Mouse (Mus musculus) embryonic facial prominence, embryonic 11.5 days (tissue): ENCODE data around the gene Notch1. TPM values are rescaled to one million over a fixed set of nuclear protein-coding genes. Genes with fewer than 3 reads are reported as not detected.
A peak's percentile ranks its signal among the peaks of the same experiment; 100 is the strongest.

Experiments used
- ATAC-seq: fragments of 200-750 bp; cut with Nextera tagmentation; replicated peaks from 2 replicates; pipeline ENCODE4 v1.8.0; 2017; ENCODE audit warnings: low read depth; ENCODE audit not compliant: insufficient number of reproducible peaks, low FRiP score, low TSS enrichment
- DNase-seq: peaks from one replicate; pipeline ENCODE4 v3.0.0-alpha.2; 2015; ENCODE audit warnings: low spot score
- H3K27ac ChIP-seq: fragments of 300-500 bp; sonication (generic); replicated peaks from 2 replicates; pipeline ENCODE4 v1.5.1; 2014; ENCODE audit warnings: mild to moderate bottlenecking, low read depth, low read length, control low read depth
- H3K27me3 ChIP-seq: fragments of 300-500 bp; sonication (generic); 2 replicates; pipeline ENCODE4 v1.6.1; 2014; ENCODE audit warnings: mild to moderate bottlenecking, low read length, moderate library complexity, mixed read lengths; ENCODE audit not compliant: control insufficient read depth, insufficient read depth
- H3K36me3 ChIP-seq: fragments of 300-500 bp; sonication (generic); replicated peaks from 2 replicates; pipeline ENCODE4 v1.6.1; 2014; ENCODE audit warnings: low read depth, mild to moderate bottlenecking, low read length, moderate library complexity, mixed read lengths; ENCODE audit not compliant: control insufficient read depth, insufficient read depth
- H3K4me1 ChIP-seq: fragments of 300-500 bp; sonication (generic); 2 replicates; pipeline ENCODE4 v1.6.1; 2014; ENCODE audit warnings: low read length, mixed read lengths; ENCODE audit not compliant: control insufficient read depth, insufficient read depth
- H3K4me2 ChIP-seq: fragments of 300-500 bp; sonication (generic); 2 replicates; pipeline ENCODE4 v1.6.1; 2014; ENCODE audit warnings: low read depth, mild to moderate bottlenecking, control low read depth, low read length, moderate library complexity
- H3K4me3 ChIP-seq: fragments of 300-500 bp; sonication (generic); 2 replicates; pipeline ENCODE4 v1.5.1; 2014; ENCODE audit warnings: low read depth, low read length, control low read depth
- H3K9ac ChIP-seq: fragments of 300-500 bp; sonication (generic); replicated peaks from 2 replicates; pipeline ENCODE4 v1.6.1; 2014; ENCODE audit warnings: mild to moderate bottlenecking, control low read depth, low read length
- H3K9me3 ChIP-seq: fragments of 300-500 bp; sonication (generic); replicated peaks from 2 replicates; pipeline ENCODE4 v1.6.1; 2016; ENCODE audit warnings: mild to moderate bottlenecking, low read length, inconsistent platforms, mixed read lengths; ENCODE audit not compliant: control insufficient read depth
- WGBS: fragments of 180-500 bp; shearing (Covaris S2); extraction: QIAGEN DNeasy Blood & Tissue Kit; methylation state at CpG from one replicate; pipeline ENCODE4 v1.1.7; 2014; 5-methylcytosine and 5-hydroxymethylcytosine counted together
- polyA plus RNA-seq: library from polyadenylated mRNA; unstranded; fragments of >200 nt; fragmentation: Nextera tagmentation; extraction: Ambion mirVana; gene quantifications from 2 replicates; pipeline ENCODE4 v1.2.1, GENCODE M21; 2014

Notch1 gene
- polyA plus RNA-seq, 1 experiment from 2014 or later, result 17.2 TPM

DNA sequence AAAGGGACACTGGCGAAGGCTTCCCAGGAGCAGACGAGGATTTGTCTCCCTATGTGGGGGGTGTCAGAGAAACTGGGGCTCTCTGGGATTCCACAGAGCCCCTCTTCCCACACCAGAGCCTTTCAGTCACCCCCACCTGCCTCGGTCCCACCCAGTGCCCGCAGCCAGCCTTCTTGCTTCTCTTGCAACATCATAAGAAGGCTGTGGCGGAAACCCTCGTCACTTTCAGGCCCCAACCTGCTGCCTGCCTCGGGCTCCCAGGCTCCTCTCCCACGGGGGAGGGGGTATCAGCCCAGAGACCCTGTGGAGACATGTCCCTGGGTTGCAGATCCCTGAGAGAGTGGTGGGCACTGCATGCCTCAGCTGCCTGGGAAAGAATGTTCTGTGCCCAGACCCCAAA, 35.0 kb upstream of the Notch1 start:
- no peaks in the 10 kb centered on the region for H3K27me3 ChIP-seq

DNA sequence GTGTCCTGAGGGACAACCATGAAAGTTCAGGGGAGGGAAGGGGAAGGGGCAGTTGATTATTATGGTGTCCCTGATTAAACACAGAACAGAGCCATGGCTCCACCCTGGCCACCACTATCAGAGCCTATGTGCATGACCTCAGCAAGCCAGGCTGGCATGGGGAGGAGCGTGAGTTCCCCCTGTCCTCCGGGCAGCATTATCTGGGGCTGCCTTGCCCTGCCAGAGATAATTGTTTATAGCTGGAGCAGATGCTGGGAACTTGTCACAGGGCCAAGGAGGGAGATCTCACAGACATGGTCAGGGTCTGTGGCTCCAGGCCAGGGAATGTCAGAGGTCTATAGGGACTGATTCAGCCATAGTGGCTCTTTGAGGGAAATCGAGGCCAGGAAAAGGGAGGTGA, 34.3 kb upstream of the Notch1 start:
- DNase-seq (no peak), ATAC-seq (no peak)
- Histone ChIP-seq H3K4me1 (no peaks in the 10 kb centered on the region), H3K4me2 (no peak overlapping the region), H3K27ac (no peak overlapping the region), H3K4me3 (no peak overlapping the region), H3K9me3 (no peaks in the 10 kb centered on the region), H3K9ac (no peak overlapping the region), H3K27me3 (no peaks in the 10 kb centered on the region), H3K36me3 (no peaks in the 10 kb centered on the region)
- 84% methylated on average over 3 of the region's 3 CpGs for WGBS

More for the DNA sequence above, 35.0 kb upstream of the Notch1 start:
- DNase-seq (no peak), ATAC-seq (no peak)
- H3K9me3 ChIP-seq, result no peaks in the 10 kb centered on the region
- WGBS, result 72% methylated on average over 8 of the region's 8 CpGs
- no peak overlapping the region for H3K9ac ChIP-seq
- no peak overlapping the region for H3K4me3 ChIP-seq
- H3K4me1 ChIP-seq, result no peaks in the 10 kb centered on the region
- no peak overlapping the region for H3K27ac ChIP-seq
- H3K36me3 ChIP-seq, result no peaks in the 10 kb centered on the region
- no peak overlapping the region for H3K4me2 ChIP-seq

DNA sequence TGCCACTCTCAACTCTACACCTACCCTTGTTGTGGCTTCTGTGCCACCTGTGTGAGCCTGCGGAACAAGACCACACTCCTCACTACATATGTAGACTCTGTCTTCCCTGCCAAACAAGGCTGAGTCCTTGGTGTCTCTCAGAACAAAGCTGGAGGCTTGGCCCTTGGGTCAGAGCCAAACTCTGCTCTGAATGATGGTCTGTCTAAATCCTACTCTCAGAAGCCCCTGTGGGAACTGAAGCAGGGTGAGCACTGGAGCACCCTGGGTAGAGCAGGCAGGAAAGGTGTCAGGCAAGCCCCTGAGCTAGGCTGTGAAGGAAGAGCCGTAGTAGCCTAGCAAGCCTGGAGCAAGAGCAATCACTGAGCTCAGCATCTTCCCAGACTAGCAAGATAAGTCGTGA, 33.7 kb upstream of the Notch1 start:
- H3K9ac ChIP-seq, result no peak overlapping the region
- H3K4me2 ChIP-seq, result no peak overlapping the region
- no peak overlapping the region for H3K27ac ChIP-seq
- H3K36me3 ChIP-seq, result no peaks in the 10 kb centered on the region
- no peak overlapping the region for H3K4me3 ChIP-seq
- no peaks in the 10 kb centered on the region for H3K27me3 ChIP-seq
- H3K4me1 ChIP-seq, result no peaks in the 10 kb centered on the region
- 75% methylated on average over 3 of the region's 3 CpGs for WGBS
- H3K9me3 ChIP-seq, result no peaks in the 10 kb centered on the region
- no peak for DNase-seq
- ATAC-seq, result no peak

DNA sequence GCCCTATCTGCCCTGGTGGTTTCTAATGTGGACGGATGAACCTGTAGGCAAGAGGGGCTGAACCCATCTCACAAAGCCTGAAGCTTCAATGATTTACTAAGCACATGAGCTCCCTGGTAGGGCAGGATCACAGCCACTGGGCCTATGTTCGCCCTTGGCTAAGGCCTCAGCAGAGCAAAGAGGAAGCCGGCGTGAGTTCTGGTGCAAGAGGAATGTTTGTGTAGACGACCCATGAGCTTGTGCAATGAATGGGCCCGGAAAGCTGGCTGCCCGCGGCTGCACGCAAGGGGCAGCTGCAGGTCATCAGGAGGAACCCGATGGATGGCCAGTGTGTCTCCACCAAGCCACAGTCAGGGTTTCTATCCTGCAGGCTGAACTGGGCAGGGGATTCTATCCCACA, 33.3 kb upstream of the Notch1 start:
- Histone ChIP-seq H3K4me2 (no peak overlapping the region), H3K36me3 (no peaks in the 10 kb centered on the region), H3K4me3 (no peak overlapping the region), H3K4me1 (no peaks in the 10 kb centered on the region), H3K27me3 (no peaks in the 10 kb centered on the region), H3K27ac (no peak overlapping the region), H3K9ac (no peak overlapping the region), H3K9me3 (no peaks in the 10 kb centered on the region)
- ATAC-seq (no peak), DNase-seq (no peak)
- 86% methylated on average over 10 of the region's 10 CpGs for WGBS

DNA sequence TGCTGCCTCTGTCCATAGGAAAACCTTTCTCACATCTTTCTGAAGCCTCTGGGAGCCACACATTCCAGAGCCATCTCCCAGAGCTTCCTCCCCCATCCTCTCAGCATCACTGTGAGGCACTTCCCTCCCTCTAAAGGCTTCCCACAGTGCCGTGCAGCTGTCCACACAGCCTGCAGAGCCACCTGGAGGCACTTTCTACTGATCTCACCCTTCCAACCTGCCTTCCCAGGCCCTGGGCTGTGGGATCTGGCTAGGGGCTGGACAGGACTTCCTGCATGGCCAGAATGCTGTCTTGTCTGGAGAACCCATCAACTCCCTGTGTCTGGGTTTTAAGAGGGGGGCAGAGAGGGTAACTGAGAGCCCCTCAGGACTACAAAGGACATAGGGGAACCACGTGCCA, 31.0 kb upstream of the Notch1 start:
- Histone ChIP-seq H3K36me3 (no peaks in the 10 kb centered on the region), H3K4me2 (no peak overlapping the region), H3K9ac (no peak overlapping the region; the same call in 1 of the 2 replicates), H3K4me3 (no peak overlapping the region), H3K9me3 (no peaks in the 10 kb centered on the region), H3K27me3 (no peaks in the 10 kb centered on the region), H3K4me1 (no peaks in the 10 kb centered on the region), H3K27ac (no peak overlapping the region)
- peak; percentile 55 for ATAC-seq
- peak; percentile 57 for DNase-seq
- 21% methylated on average over 2 of the region's 2 CpGs for WGBS

DNA sequence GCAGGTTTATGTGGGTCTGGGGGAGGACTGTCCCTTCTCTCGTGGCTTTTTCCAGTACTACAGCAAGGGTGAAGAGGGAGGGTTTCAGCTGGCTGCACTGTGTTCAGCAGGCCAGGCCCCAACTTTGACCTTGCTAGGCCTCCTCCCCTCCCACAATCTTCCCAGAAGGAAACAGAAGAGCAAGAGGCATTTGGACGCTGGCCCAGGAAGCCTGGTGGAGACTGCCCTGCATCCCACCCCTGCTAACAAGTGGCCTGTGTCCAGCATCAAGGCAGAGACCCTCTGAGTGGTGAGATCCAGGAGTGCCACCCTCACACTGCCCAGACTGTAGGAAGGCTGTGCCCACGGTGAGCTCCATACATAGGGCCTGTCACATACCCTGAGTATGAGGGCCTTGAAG, 27.8 kb upstream of the Notch1 start:
- no peak overlapping the region for H3K9ac ChIP-seq
- H3K36me3 ChIP-seq, result no peaks in the 10 kb centered on the region
- DNase-seq, result no peak
- no peak; the same call in 1 of the 2 replicates for ATAC-seq
- no peak overlapping the region for H3K4me3 ChIP-seq
- no peaks in the 10 kb centered on the region for H3K27me3 ChIP-seq
- H3K4me1 ChIP-seq, result peaks cover 3% of the 10 kb centered on the region
- WGBS, result 63% methylated on average over 3 of the region's 3 CpGs
- no peak overlapping the region for H3K27ac ChIP-seq
- no peak overlapping the region for H3K4me2 ChIP-seq
- no peaks in the 10 kb centered on the region for H3K9me3 ChIP-seq

DNA sequence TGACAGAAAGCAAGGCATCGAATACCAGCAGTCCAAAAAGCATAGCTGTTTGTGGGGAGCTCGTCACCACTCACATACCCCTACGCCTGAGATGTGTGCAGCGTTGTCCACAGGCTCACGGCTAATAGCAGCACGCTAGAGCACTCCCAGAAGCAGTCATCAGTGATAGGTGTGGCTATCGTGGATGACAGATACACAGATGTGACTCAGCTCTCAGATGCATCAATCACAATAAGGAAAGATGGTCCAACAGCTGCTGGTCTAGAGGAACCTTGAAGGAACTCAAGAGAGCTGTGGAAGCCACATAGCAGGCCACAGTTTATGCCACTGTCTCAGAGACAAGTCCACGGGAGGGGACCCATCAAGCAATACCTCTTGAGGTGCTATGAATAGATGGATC, 27.3 kb upstream of the Notch1 start:
- H3K9ac ChIP-seq, result no peak overlapping the region
- peaks cover 3% of the 10 kb centered on the region for H3K4me1 ChIP-seq
- no peak overlapping the region for H3K4me2 ChIP-seq
- H3K4me3 ChIP-seq, result no peak overlapping the region
- no peaks in the 10 kb centered on the region for H3K36me3 ChIP-seq
- H3K27me3 ChIP-seq, result no peaks in the 10 kb centered on the region
- no peak overlapping the region for H3K27ac ChIP-seq
- WGBS, result 87% methylated on average over 8 of the region's 8 CpGs
- no peak for ATAC-seq
- H3K9me3 ChIP-seq, result no peaks in the 10 kb centered on the region
- no peak for DNase-seq

DNA sequence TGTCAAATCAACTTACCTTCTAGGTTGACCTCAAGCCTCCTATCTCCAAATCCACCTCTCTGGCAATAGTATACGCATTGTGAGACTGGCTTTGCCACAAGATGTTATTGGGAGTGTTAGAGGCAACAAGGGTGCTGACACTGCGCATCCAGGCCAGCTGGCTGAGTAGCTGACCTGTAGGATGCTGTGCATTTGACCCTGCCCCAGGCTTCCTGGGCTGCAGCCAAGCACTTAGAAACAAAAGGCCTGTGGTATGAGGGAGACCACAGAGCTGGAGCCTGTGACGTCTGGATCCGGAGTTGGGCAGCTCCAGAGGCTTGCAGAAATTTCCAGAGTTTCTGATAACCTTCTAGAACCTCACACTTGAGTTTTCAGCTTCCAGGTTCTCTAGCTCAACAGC, 26.7 kb upstream of the Notch1 start:
- H3K4me3 ChIP-seq, result no peak overlapping the region
- DNase-seq (no peak), ATAC-seq (no peak)
- peaks cover 3% of the 10 kb centered on the region for H3K4me1 ChIP-seq
- no peak overlapping the region for H3K4me2 ChIP-seq
- no peaks in the 10 kb centered on the region for H3K9me3 ChIP-seq
- no peaks in the 10 kb centered on the region for H3K36me3 ChIP-seq
- H3K27ac ChIP-seq, result no peak overlapping the region
- no peaks in the 10 kb centered on the region for H3K27me3 ChIP-seq
- 50% methylated on average over 4 of the region's 4 CpGs for WGBS
- H3K9ac ChIP-seq, result no peak overlapping the region
